Mouse (Mus musculus) megakaryocyte progenitor cell, adult 5-6 weeks (primary cell): ENCODE results near the gene 1600015I10Rik. TPM values are rescaled to one million over a fixed set of nuclear protein-coding genes. Genes with fewer than 3 reads are reported as not detected.
"Not testable (repeated sequence)": the region's sequence is repeated elsewhere in the genome, so short reads cannot be mapped to it uniquely, and the experiment has no call there.

Experiments
- ATAC-seq: replicated peaks from 2 replicates; pipeline ENCODE4 v1.8.0; 2016; ENCODE audit warnings: mild to moderate bottlenecking, moderate TSS enrichment, inconsistent platforms; ENCODE audit not compliant: poor library complexity
- total RNA-seq, 2 experiments: library from RNA; stranded (forward) in 1 of 2; stranded (reverse) in 1 of 2; fragments of 157-497, 149-512 nt in 1 of 2; fragments of 200-1000 nt in 1 of 2; gene quantifications; 2 replicates each; pipeline versions ENCODE4 v1.2.3 to v1.2.4; 2015 to 2017

1600015I10Rik gene
- total RNA-seq, 2 experiments from 2014 or later, result not detected

DNA sequence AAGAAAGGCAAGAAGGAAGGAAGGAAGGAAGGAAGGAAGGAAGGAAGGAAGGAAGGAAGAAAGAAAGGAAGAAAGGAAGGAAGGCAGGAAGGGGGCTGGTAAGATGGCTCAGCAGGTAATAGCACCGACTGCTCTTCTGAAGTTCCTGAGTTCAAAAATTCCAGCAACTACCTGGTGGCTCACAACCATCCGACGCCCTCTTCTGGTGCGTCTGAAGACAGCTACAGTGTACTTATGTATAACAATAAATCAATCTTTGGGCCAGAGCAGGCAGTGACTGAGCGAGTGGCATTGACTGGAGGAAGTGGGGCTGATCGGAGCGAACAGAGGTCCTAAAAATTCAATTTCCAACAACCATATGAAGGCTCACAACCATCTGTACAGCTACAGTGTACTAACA lies 29.5 kb downstream of the 1600015I10Rik start:
- not testable (repeated sequence) for ATAC-seq

DNA sequence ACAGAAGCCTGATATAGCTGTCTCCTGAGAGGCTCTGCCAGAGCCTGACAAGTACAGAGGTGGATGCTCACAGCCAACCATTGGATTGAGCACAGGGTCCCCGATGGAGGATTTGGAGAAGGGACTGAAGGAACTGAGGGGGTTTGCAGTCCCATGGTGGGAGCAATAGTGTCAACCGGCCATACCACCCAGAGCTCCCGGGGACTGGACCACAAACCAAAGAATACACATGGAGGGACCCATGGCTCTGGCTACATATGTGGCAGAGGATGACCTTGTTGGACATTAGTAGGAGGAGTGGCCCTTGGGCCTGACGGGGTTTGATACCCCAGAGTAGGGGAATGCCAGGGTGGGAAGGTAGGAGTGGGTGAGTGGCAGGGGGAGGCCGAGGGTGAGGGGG lies 37.0 kb downstream of the 1600015I10Rik start:
- ATAC-seq, result not testable (repeated sequence)

GRCm38 (mm10) chr6:48967868-48968267 lies 38.2 kb downstream of the 1600015I10Rik start:
- ATAC-seq, result peak; percentile 93

DNA sequence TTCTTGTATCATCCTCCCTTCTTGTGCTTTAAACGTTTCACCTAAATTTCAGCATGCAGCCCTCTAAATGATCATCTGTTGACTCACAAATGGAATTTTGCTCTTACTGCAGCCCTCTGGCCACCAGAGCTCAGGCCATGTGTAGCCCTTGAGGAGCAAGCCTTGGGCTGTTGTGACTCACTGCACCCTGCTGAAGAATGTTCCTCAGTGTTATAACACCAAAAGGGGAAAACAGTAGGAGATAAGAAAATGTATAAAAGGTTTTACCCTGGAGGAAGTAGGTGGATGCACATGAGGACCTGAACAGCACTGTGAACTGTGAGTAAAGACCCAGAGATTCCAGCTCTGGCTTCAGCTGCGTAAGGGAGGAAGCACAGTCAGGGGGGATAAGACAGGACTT lies 45.0 kb downstream of the 1600015I10Rik start, which contains the start of gene Doxl2:
TSS of gene Doxl2 (plus strand) at position 301 of the 400 bp plus-strand sequence.
- ATAC-seq, result no peak

- no peak for ATAC-seq
Measured at GRCm38 (mm10) chr6:48979616-48980015, 49.9 kb downstream of the 1600015I10Rik start.

DNA sequence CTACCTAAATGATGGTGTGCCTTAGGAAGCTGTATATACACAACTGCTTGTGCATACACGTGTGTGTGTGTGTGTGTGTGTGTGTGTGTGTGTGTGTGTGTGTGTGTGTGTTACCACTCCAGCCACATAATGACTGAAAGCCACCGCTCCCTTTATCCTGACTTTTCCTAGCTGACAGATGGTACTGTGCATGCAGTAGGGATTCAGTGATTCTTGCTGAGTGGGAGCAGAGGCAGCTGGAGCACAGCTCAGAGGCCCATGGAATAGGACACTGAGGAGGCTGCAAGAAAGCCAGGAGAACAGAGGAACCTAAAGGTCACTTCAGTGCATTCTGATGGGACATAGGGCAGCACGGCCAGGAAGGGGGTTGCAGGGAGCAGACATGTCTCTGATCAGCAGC lies 52.6 kb downstream of the 1600015I10Rik start:
- no peak for ATAC-seq

Other genes with a start within 250 kb of the 1600015I10Rik start
- 0.39 and 1.7 TPM in 2 replicates for gene Gimap4, start 245.3 kb upstream of the 1600015I10Rik start, total RNA-seq (2015)
- gene Gimap4, start 245.3 kb upstream of the 1600015I10Rik start, total RNA-seq (2017), result 2.9 and 3.1 TPM in 2 replicates
- 2.5 and 6.7 TPM in 2 replicates for gene Gimap6, start 221.7 kb upstream of the 1600015I10Rik start, total RNA-seq (2015)
- 3.5 and 15.6 TPM in 2 replicates for gene Gimap6, start 221.7 kb upstream of the 1600015I10Rik start, total RNA-seq (2017)
- not detected in 2 replicates for gene Gm28053, start 211.3 kb upstream of the 1600015I10Rik start, total RNA-seq (2015)
- 20.7 and 26.7 TPM in 2 replicates for gene Gm28053, start 211.3 kb upstream of the 1600015I10Rik start, total RNA-seq (2017)
- gene Gimap7, start 211.3 kb upstream of the 1600015I10Rik start, total RNA-seq (2015), result 0.22 TPM in 1 of 2 replicates, not detected in the other
- gene Gimap7, start 211.3 kb upstream of the 1600015I10Rik start, total RNA-seq (2017), result 0.29 and 1.3 TPM in 2 replicates
- 1.2 and 5.1 TPM in 2 replicates for gene Gimap1, start 190.8 kb upstream of the 1600015I10Rik start, total RNA-seq (2015)
- 3.7 and 9.1 TPM in 2 replicates for gene Gimap1, start 190.8 kb upstream of the 1600015I10Rik start, total RNA-seq (2017)
- gene Gimap5, start 183.7 kb upstream of the 1600015I10Rik start, total RNA-seq (2015), result 0.07 and 1.1 TPM in 2 replicates
- gene Gimap5, start 183.7 kb upstream of the 1600015I10Rik start, total RNA-seq (2017), result 0.08 and 2.0 TPM in 2 replicates
- gene Gimap3, start 159.0 kb upstream of the 1600015I10Rik start, total RNA-seq (2015), result 0.12 and 0.62 TPM in 2 replicates
- 0.61 TPM in 1 of 2 replicates, not detected in the other for gene Gimap3, start 159.0 kb upstream of the 1600015I10Rik start, total RNA-seq (2017)
- 33.2 and 39.1 TPM in 2 replicates for gene Tmem176a, start 89.0 kb upstream of the 1600015I10Rik start, total RNA-seq (2015)
- gene Tmem176a, start 89.0 kb upstream of the 1600015I10Rik start, total RNA-seq (2017), result 22.1 and 27.5 TPM in 2 replicates
- 90.6 and 115 TPM in 2 replicates for gene Tmem176b, start 88.4 kb upstream of the 1600015I10Rik start, total RNA-seq (2015)
- 84.2 and 92.0 TPM in 2 replicates for gene Tmem176b, start 88.4 kb upstream of the 1600015I10Rik start, total RNA-seq (2017)
- 0.12 and 0.20 TPM in 2 replicates for gene Aoc1, start 57.0 kb upstream of the 1600015I10Rik start, total RNA-seq (2015)
- 0.17 TPM in 1 of 2 replicates, not detected in the other for gene Aoc1, start 57.0 kb upstream of the 1600015I10Rik start, total RNA-seq (2017)
- not detected in 2 replicates for gene Doxl2, start 45.1 kb downstream of the 1600015I10Rik start, total RNA-seq (2015)
- gene Doxl2, start 45.1 kb downstream of the 1600015I10Rik start, total RNA-seq (2017), result not detected in 2 replicates
- gene Svs1, start 57.0 kb downstream of the 1600015I10Rik start, total RNA-seq (2015), result not detected in 2 replicates
- gene Svs1, start 57.0 kb downstream of the 1600015I10Rik start, total RNA-seq (2017), result not detected in 2 replicates
- gene Gpnmb, start 106.7 kb downstream of the 1600015I10Rik start, total RNA-seq (2015), result 0.32 TPM in 1 of 2 replicates, not detected in the other
- 0.25 TPM in 1 of 2 replicates, not detected in the other for gene Gpnmb, start 106.7 kb downstream of the 1600015I10Rik start, total RNA-seq (2017)
- 35.0 and 48.5 TPM in 2 replicates for gene Malsu1, start 143.9 kb downstream of the 1600015I10Rik start, total RNA-seq (2015)
- gene Malsu1, start 143.9 kb downstream of the 1600015I10Rik start, total RNA-seq (2017), result 25.6 and 37.8 TPM in 2 replicates